Mouse (Mus musculus): ENCODE measurements around the gene Cand2. TPM values are rescaled to one million over a fixed set of nuclear protein-coding genes. Genes with fewer than 3 reads are reported as not detected.

Gene Cand2
- total and polyA plus RNA-seq, 3 experiments: 59.0 to 77.2 (median 69.3) TPM

DNA sequence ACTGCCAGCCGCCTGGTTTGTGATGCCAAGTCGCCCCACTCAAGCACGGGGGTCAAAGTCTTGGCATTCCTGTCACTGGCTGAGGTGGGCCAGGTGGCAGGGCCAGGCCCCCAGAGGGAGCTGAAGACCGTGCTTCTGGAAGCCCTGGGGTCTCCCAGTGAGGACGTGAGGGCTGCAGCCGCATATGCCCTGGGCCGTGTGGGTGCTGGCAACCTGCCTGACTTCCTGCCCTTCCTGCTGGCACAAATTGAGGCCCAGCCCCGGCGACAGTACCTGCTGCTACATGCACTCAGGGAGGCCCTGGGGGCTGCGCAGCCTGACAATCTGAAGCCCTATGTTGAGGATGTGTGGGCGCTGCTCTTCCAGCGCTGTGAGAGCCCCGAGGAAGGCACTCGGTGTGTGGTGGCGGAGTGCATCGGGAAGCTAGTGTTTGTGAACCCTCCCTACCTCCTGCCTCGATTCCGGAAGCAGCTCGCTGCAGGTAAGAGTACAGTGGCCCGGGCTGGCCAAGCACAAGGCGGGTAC is 18.4 kb downstream of the Cand2 start:
- Histone ChIP-seq H3K79me2 (replicated peaks; ENCODE audit: control insufficient read depth, insufficient read depth, low read length) (no peaks in the 10 kb centered on the region), H3K4me1 (ENCODE audit: control insufficient read depth, insufficient read depth, low read length) (peaks cover 3% of the 10 kb centered on the region; the same call in 1 of the 2 replicates), H3K4me3 (no peak overlapping the region), H3K27me3 (ENCODE audit: control insufficient read depth, insufficient read depth, low read length) (no peaks in the 10 kb centered on the region), H3K9ac (ENCODE audit: low read depth, low read length) (peak overlapping the region; percentile 15; the same call in 1 of the 2 replicates), H3K36me3 (ENCODE audit: control insufficient read depth, insufficient read depth, low read length) (peaks cover 2% of the 10 kb centered on the region), H3K27ac (no peak overlapping the region; the same call in 1 of the 2 replicates)
- WGBS: 63% methylated on average over 21 of the region's 21 CpGs
- DNase-seq: peak; percentile 44 to 48
- no peak for TF ChIP-seq CTCF (IDR thresholded peaks at IDR 0.05)
- no peak for TF ChIP-seq EP300 (IDR thresholded peaks at IDR 0.05; ENCODE audit: insufficient read depth, low read depth, low read length)
- no peak for TF ChIP-seq POLR2A (IDR thresholded peaks at IDR 0.05; ENCODE audit: insufficient read depth, low read depth, low read length)
- intact Hi-C loops (cut with DNase I): no loop called here

DNA sequence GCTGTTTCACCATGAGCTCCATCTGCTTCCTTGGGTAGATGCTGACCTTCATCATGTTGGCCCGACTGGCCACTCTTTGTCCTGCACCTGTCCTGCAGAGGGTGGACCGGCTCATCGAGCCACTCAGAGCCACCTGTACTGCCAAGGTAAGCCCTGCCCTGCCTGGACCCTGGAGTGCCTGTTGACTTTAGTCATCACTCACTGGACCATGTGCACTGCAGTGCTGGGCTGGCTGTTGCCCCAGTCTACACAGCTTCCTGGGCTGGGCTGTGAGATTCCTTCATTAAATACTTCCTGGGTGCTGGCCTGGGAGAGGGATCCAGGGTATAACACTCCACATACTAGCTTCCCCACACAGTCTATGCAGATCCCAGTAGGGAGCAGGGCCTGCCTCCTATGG is 27.5 kb downstream of the Cand2 start:
- peaks cover 4% of the 10 kb centered on the region for H3K4me1 ChIP-seq (ENCODE audit: control insufficient read depth, insufficient read depth, low read length)
- H3K27ac ChIP-seq: no peak overlapping the region
- no peaks in the 10 kb centered on the region for H3K27me3 ChIP-seq (ENCODE audit: control insufficient read depth, insufficient read depth, low read length)
- no peak overlapping the region for H3K4me3 ChIP-seq
- no peak for TF ChIP-seq POLR2A (IDR thresholded peaks at IDR 0.05; ENCODE audit: insufficient read depth, low read depth, low read length)
- H3K9ac ChIP-seq (ENCODE audit: low read depth, low read length): no peak overlapping the region
- 94% methylated on average over 3 of the region's 3 CpGs for WGBS
- DNase-seq: no peak
- H3K36me3 ChIP-seq (ENCODE audit: control insufficient read depth, insufficient read depth, low read length): peaks cover 10% of the 10 kb centered on the region
- intact Hi-C loops (cut with DNase I): loop anchor here (5.0 kb wide), 1 partner anchor 75 kb away; no protein-coding TSS in a partner anchor
- no peaks in the 10 kb centered on the region for H3K79me2 ChIP-seq (replicated peaks; ENCODE audit: control insufficient read depth, insufficient read depth, low read length)

DNA sequence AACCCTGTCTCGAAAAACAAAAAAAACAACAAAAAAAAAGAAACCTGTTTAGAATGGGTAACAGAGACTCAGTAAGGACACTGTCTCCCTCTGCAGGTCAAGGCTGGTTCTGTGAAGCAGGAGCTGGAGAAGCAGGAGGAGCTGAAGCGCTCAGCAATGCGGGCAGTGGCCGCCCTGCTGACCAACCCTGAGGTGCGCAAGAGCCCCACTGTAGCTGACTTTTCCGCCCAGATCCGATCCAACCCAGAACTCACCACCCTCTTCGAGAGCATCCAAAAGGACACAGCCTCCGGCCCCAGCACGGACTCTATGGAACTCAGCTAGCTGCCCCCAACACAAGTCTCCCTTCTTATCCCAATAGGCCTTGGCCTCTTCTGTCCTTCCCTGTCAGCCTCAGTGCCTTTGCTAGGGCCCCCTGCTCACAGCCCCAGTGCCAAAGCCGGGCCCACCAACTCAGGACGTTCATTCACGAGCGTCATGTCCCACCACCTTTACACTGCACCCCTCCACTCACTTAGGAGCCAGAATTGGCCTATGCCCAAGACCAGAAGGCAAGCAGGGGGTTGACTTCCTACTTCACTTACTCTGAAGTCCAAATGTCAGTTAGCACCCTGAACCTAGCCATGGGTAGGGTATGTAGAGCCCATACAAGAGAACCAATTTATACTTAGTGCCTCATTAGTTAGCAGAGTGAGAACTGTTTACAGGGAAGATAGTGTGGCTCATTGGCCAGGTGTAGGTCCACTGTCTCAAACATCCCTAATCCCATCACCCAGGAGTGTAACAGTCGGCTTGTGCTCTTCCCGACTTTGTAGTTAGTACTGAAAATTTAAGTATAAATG is 29.4 kb downstream of the Cand2 start:
- H3K4me3 ChIP-seq: no peak overlapping the region
- intact Hi-C loops (cut with DNase I): loop anchor here (5.0 kb wide), 1 partner anchor 76 kb away; no protein-coding TSS in a partner anchor
- no peak overlapping the region for H3K27ac ChIP-seq
- WGBS: 34% methylated on average over 16 of the region's 16 CpGs
- no peak overlapping the region for H3K9ac ChIP-seq (ENCODE audit: low read depth, low read length)
- peak; percentile 64 to 71 for DNase-seq
- no peaks in the 10 kb centered on the region for H3K27me3 ChIP-seq (ENCODE audit: control insufficient read depth, insufficient read depth, low read length)
- H3K4me1 ChIP-seq (ENCODE audit: control insufficient read depth, insufficient read depth, low read length): peaks cover 10% of the 10 kb centered on the region
- peaks cover 13% of the 10 kb centered on the region for H3K36me3 ChIP-seq (ENCODE audit: control insufficient read depth, insufficient read depth, low read length)
- 0 out of 2 replicates have a peak, but pooled peaks cover 3% of the 10 kb centered on the region for H3K79me2 ChIP-seq (replicated peaks; ENCODE audit: control insufficient read depth, insufficient read depth, low read length)
- TF ChIP-seq EP300 (IDR thresholded peaks at IDR 0.05; ENCODE audit: insufficient read depth, low read depth, low read length) (no peak), CTCF (IDR thresholded peaks at IDR 0.05) (peak; percentile 79)

DNA sequence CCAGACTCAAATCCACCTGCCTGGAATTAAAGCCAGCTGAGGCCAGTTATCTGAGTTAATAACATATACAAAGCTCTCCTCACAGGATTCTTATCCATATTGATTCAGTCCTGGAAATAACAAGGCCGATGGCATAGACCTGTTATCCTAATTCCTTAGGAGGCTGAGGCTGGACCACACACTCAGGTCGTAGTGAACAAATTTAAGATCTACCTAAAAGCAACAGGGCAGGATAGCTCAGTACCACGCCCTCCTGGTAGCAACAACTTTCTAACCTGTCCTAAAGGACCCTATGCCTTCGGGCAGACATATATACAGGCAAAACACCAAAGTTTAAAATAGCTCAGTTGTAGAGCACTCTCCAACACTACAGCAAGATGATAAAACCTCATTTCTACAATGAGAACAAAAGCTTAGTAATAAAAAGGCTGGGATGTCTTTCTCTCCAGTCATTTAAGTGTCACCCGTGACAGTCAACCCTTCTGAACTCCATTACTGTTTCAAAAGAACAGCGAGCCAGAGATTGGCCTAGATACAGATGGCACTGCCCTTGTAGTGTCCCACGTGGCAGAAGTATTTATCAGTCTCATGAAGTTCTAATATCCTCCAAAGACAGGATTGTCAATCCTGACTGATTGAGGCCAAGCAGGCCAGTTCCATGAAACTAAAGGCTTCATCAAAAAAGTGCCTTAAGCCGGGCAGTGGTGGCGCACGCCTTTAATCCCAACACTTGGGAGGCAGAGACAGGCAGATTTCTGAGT is 30.3 kb downstream of the Cand2 start:
- no peaks in the 10 kb centered on the region for H3K27me3 ChIP-seq (ENCODE audit: control insufficient read depth, insufficient read depth, low read length)
- DNase-seq: no peak
- intact Hi-C loops (cut with DNase I): loop anchor here (5.0 kb wide), 2 partner anchors 77 to 202 kb away; partner anchors contain the start of gene Mkrn2
- H3K36me3 ChIP-seq (ENCODE audit: control insufficient read depth, insufficient read depth, low read length): peaks cover 13% of the 10 kb centered on the region
- no peak overlapping the region for H3K9ac ChIP-seq (ENCODE audit: low read depth, low read length)
- TF ChIP-seq CTCF (IDR thresholded peaks at IDR 0.05) (no peak), POLR2A (IDR thresholded peaks at IDR 0.05; ENCODE audit: insufficient read depth, low read depth, low read length) (no peak), EP300 (IDR thresholded peaks at IDR 0.05; ENCODE audit: insufficient read depth, low read depth, low read length) (no peak)
- H3K27ac ChIP-seq: no peak overlapping the region
- H3K79me2 ChIP-seq (replicated peaks; ENCODE audit: control insufficient read depth, insufficient read depth, low read length): 0 out of 2 replicates have a peak, but pooled peaks cover 3% of the 10 kb centered on the region
- peaks cover 10% of the 10 kb centered on the region for H3K4me1 ChIP-seq (ENCODE audit: control insufficient read depth, insufficient read depth, low read length)
- H3K4me3 ChIP-seq: no peak overlapping the region
- WGBS: 66% methylated on average over 10 of the region's 10 CpGs

DNA sequence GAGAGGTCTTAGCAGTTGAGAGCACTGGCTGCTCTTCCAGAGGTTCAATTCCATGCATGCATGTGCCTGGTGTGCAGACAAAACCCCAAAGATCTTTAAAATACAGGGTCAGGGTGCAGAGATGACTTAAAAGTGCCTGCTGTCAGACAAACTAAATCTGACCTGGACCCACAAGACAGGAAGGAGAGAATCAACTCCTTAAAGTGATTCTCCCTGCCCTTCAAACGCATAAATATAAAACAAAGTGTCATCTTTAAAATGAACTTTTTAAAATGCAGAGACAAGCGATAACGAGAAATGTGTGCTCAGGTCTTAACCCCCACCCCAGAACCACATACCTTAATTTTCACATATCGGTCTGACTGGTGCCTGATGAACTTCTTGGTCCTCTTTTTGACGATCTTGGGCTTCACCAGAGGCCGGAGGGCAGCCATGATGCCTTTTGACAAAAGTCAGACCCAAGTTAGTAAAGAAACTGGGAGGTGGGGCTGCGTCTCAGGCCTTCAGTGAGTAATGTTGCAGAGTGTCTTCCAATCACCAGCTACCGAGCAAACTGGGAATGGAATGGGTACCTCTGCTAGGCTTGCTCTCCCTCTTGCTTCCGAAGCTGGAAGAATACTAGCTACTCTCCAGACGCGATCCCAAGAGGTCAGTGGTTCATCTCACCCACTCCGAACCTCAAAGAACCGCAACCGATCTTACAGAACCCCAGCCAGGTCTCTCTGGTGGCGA is 33.3 kb downstream of the Cand2 start:
- Histone ChIP-seq H3K36me3 (ENCODE audit: control insufficient read depth, insufficient read depth, low read length) (peaks cover 13% of the 10 kb centered on the region), H3K9ac (ENCODE audit: low read depth, low read length) (peak overlapping the region; percentile 99), H3K27me3 (ENCODE audit: control insufficient read depth, insufficient read depth, low read length) (no peaks in the 10 kb centered on the region), H3K79me2 (replicated peaks; ENCODE audit: control insufficient read depth, insufficient read depth, low read length) (0 out of 2 replicates have a peak, but pooled peaks cover 3% of the 10 kb centered on the region), H3K27ac (peak overlapping the region; percentile 98), H3K4me3 (peak overlapping the region; percentile 99), H3K4me1 (ENCODE audit: control insufficient read depth, insufficient read depth, low read length) (peaks cover 10% of the 10 kb centered on the region)
- WGBS: 2% methylated on average over 15 of the region's 15 CpGs
- no peak for DNase-seq
- intact Hi-C loops (cut with DNase I): loop anchor here (5.0 kb wide), 1 partner anchor 205 kb away; the partner anchor contains the start of gene Mkrn2
- TF ChIP-seq POLR2A (IDR thresholded peaks at IDR 0.05; ENCODE audit: insufficient read depth, low read depth, low read length) (no peak), CTCF (IDR thresholded peaks at IDR 0.05) (no peak), EP300 (IDR thresholded peaks at IDR 0.05; ENCODE audit: insufficient read depth, low read depth, low read length) (no peak)
